Mouse (Mus musculus): ENCODE results near the gene Flt3. TPM values are rescaled to one million over a fixed set of nuclear protein-coding genes. Genes with fewer than 3 reads are reported as not detected.

Gene Flt3
- polyA plus RNA-seq, 1 experiment from 2014 or later = 1.9 TPM

GRCm38 (mm10) chr5:147436491-147436890 lies 36.2 kb upstream of the Flt3 start:
- H3K27me3 ChIP-seq (ENCODE audit: control insufficient read depth, insufficient read depth, low read length) = no peaks in the 10 kb centered on the region
- peaks cover 24% of the 10 kb centered on the region for H3K4me1 ChIP-seq (ENCODE audit: control insufficient read depth, insufficient read depth, low read length)
- H3K9me3 ChIP-seq (ENCODE audit: control insufficient read depth, low read length) = no peaks in the 10 kb centered on the region
- H3K27ac ChIP-seq (ENCODE audit: low read depth, low read length) = no peak overlapping the region
- no peak overlapping the region for H3K4me3 ChIP-seq (ENCODE audit: low read depth, low read length)
- whole genome bisulfite sequencing = 70% methylated on average over 5 of the region's 5 CpGs
- no peak overlapping the region for H3K9ac ChIP-seq (replicated peaks; ENCODE audit: low read depth, low read length)
- H3K4me2 ChIP-seq (ENCODE audit: low read depth, low read length) = no peak overlapping the region
- H3K36me3 ChIP-seq (ENCODE audit: control insufficient read depth, insufficient read depth, low read length) = no peaks in the 10 kb centered on the region
- ATAC-seq (ENCODE audit: low read depth) = no peak

GRCm38 (mm10) chr5:147435751-147436150 lies 35.5 kb upstream of the Flt3 start:
- Histone ChIP-seq H3K4me1 (ENCODE audit: control insufficient read depth, insufficient read depth, low read length) (peaks cover 24% of the 10 kb centered on the region), H3K9ac (replicated peaks; ENCODE audit: low read depth, low read length) (no peak overlapping the region), H3K36me3 (ENCODE audit: control insufficient read depth, insufficient read depth, low read length) (no peaks in the 10 kb centered on the region), H3K27ac (ENCODE audit: low read depth, low read length) (no peak overlapping the region), H3K9me3 (ENCODE audit: control insufficient read depth, low read length) (no peaks in the 10 kb centered on the region), H3K4me3 (ENCODE audit: low read depth, low read length) (no peak overlapping the region), H3K27me3 (ENCODE audit: control insufficient read depth, insufficient read depth, low read length) (peaks cover 1% of the 10 kb centered on the region; the same call in 1 of the 2 replicates), H3K4me2 (ENCODE audit: low read depth, low read length) (no peak overlapping the region; the same call in 1 of the 2 replicates)
- ATAC-seq (ENCODE audit: low read depth) = no peak
- WGBS = 72% methylated on average over 2 of the region's 2 CpGs

- Histone ChIP-seq H3K4me2 (ENCODE audit: low read depth, low read length) (no peak overlapping the region; the same call in 1 of the 2 replicates), H3K36me3 (ENCODE audit: control insufficient read depth, insufficient read depth, low read length) (no peaks in the 10 kb centered on the region), H3K9me3 (ENCODE audit: control insufficient read depth, low read length) (no peaks in the 10 kb centered on the region), H3K27ac (ENCODE audit: low read depth, low read length) (no peak overlapping the region), H3K9ac (replicated peaks; ENCODE audit: low read depth, low read length) (no peak overlapping the region), H3K27me3 (ENCODE audit: control insufficient read depth, insufficient read depth, low read length) (peaks cover 2% of the 10 kb centered on the region; the same call in 1 of the 2 replicates), H3K4me3 (ENCODE audit: low read depth, low read length) (no peak overlapping the region), H3K4me1 (ENCODE audit: control insufficient read depth, insufficient read depth, low read length) (peaks cover 24% of the 10 kb centered on the region)
- ATAC-seq (ENCODE audit: low read depth) = no peak
- WGBS = 59% methylated on average over 4 of the region's 4 CpGs
Measured at GRCm38 (mm10) chr5:147435224-147435623, 34.9 kb upstream of the Flt3 start.

- Histone ChIP-seq H3K27me3 (ENCODE audit: control insufficient read depth, insufficient read depth, low read length) (peaks cover 2% of the 10 kb centered on the region; the same call in 1 of the 2 replicates), H3K9ac (replicated peaks; ENCODE audit: low read depth, low read length) (no peak overlapping the region), H3K4me2 (ENCODE audit: low read depth, low read length) (no peak overlapping the region), H3K27ac (ENCODE audit: low read depth, low read length) (no peak overlapping the region), H3K36me3 (ENCODE audit: control insufficient read depth, insufficient read depth, low read length) (no peaks in the 10 kb centered on the region), H3K9me3 (ENCODE audit: control insufficient read depth, low read length) (no peaks in the 10 kb centered on the region), H3K4me3 (ENCODE audit: low read depth, low read length) (no peak overlapping the region), H3K4me1 (ENCODE audit: control insufficient read depth, insufficient read depth, low read length) (peaks cover 31% of the 10 kb centered on the region)
- 92% methylated on average over 8 of the region's 8 CpGs for WGBS
- ATAC-seq (ENCODE audit: low read depth) = no peak
Measured at GRCm38 (mm10) chr5:147432927-147433326, 32.6 kb upstream of the Flt3 start.

- H3K36me3 ChIP-seq (ENCODE audit: control insufficient read depth, insufficient read depth, low read length) = no peaks in the 10 kb centered on the region
- WGBS = under 1% methylated on average over 48 of the region's 68 CpGs
- peaks cover 2% of the 10 kb centered on the region; the same call in 1 of the 2 replicates for H3K27me3 ChIP-seq (ENCODE audit: control insufficient read depth, insufficient read depth, low read length)
- H3K9ac ChIP-seq (replicated peaks; ENCODE audit: low read depth, low read length) = peak overlapping the region; percentile 90
- peak overlapping the region; percentile 98 for H3K4me3 ChIP-seq (ENCODE audit: low read depth, low read length)
- H3K9me3 ChIP-seq (ENCODE audit: control insufficient read depth, low read length) = no peaks in the 10 kb centered on the region
- peak overlapping the region; percentile 84 for H3K4me2 ChIP-seq (ENCODE audit: low read depth, low read length)
- H3K4me1 ChIP-seq (ENCODE audit: control insufficient read depth, insufficient read depth, low read length) = peaks cover 27% of the 10 kb centered on the region
- H3K27ac ChIP-seq (ENCODE audit: low read depth, low read length) = peak overlapping the region; percentile 95
- ATAC-seq (ENCODE audit: low read depth) = peak; percentile 68
Measured at GRCm38 (mm10) chr5:147430936-147431839, 30.9 kb upstream of the Flt3 start.

GRCm38 (mm10) chr5:147430361-147430935 lies 30.2 kb upstream of the Flt3 start:
- Histone ChIP-seq H3K36me3 (ENCODE audit: control insufficient read depth, insufficient read depth, low read length) (no peaks in the 10 kb centered on the region), H3K4me2 (ENCODE audit: low read depth, low read length) (peak overlapping the region; percentile 84), H3K9ac (replicated peaks; ENCODE audit: low read depth, low read length) (peak overlapping the region; percentile 90), H3K4me1 (ENCODE audit: control insufficient read depth, insufficient read depth, low read length) (peaks cover 27% of the 10 kb centered on the region), H3K4me3 (ENCODE audit: low read depth, low read length) (peak overlapping the region; percentile 98), H3K27ac (ENCODE audit: low read depth, low read length) (peak overlapping the region; percentile 95), H3K9me3 (ENCODE audit: control insufficient read depth, low read length) (no peaks in the 10 kb centered on the region), H3K27me3 (ENCODE audit: control insufficient read depth, insufficient read depth, low read length) (peaks cover 2% of the 10 kb centered on the region; the same call in 1 of the 2 replicates)
- WGBS = under 1% methylated on average over 46 of the region's 91 CpGs
- peak; percentile 88 for ATAC-seq (ENCODE audit: low read depth)

GRCm38 (mm10) chr5:147429535-147430305 lies 29.4 kb upstream of the Flt3 start, which contains the start of gene Pan3:
Gene Pan3 (plus strand): TSS chr5:147430161.
- Histone ChIP-seq H3K4me1 (ENCODE audit: control insufficient read depth, insufficient read depth, low read length) (peaks cover 22% of the 10 kb centered on the region), H3K27me3 (ENCODE audit: control insufficient read depth, insufficient read depth, low read length) (peaks cover 2% of the 10 kb centered on the region; the same call in 1 of the 2 replicates), H3K9me3 (ENCODE audit: control insufficient read depth, low read length) (no peaks in the 10 kb centered on the region), H3K9ac (replicated peaks; ENCODE audit: low read depth, low read length) (peak within 1 kb of the TSS; percentile 90), H3K4me2 (ENCODE audit: low read depth, low read length) (peak within 1 kb of the TSS; percentile 84), H3K4me3 (ENCODE audit: low read depth, low read length) (peak within 1 kb of the TSS; percentile 98), H3K36me3 (ENCODE audit: control insufficient read depth, insufficient read depth, low read length) (no peaks in the 10 kb centered on the region), H3K27ac (ENCODE audit: low read depth, low read length) (peak within 1 kb of the TSS; percentile 95)
- peak; percentile 89 for ATAC-seq (ENCODE audit: low read depth)
- WGBS = 1% methylated on average over 44 of the region's 51 CpGs

GRCm38 (mm10) chr5:147426048-147426805 lies 25.9 kb upstream of the Flt3 start:
- no peak for ATAC-seq (ENCODE audit: low read depth)
- H3K9me3 ChIP-seq (ENCODE audit: control insufficient read depth, low read length) = no peaks in the 10 kb centered on the region
- H3K4me3 ChIP-seq (ENCODE audit: low read depth, low read length) = no peak overlapping the region
- H3K36me3 ChIP-seq (ENCODE audit: control insufficient read depth, insufficient read depth, low read length) = no peaks in the 10 kb centered on the region
- no peak overlapping the region for H3K27ac ChIP-seq (ENCODE audit: low read depth, low read length)
- no peak overlapping the region for H3K9ac ChIP-seq (replicated peaks; ENCODE audit: low read depth, low read length)
- peaks cover 7% of the 10 kb centered on the region for H3K4me1 ChIP-seq (ENCODE audit: control insufficient read depth, insufficient read depth, low read length)
- no peak overlapping the region for H3K4me2 ChIP-seq (ENCODE audit: low read depth, low read length)
- WGBS = 83% methylated on average over 4 of the region's 4 CpGs
- H3K27me3 ChIP-seq (ENCODE audit: control insufficient read depth, insufficient read depth, low read length) = peaks cover 2% of the 10 kb centered on the region; the same call in 1 of the 2 replicates

Data from neural tube, embryonic 14.5 days (tissue).